Mouse (Mus musculus): ENCODE data around the gene Apbb1ip. TPM values are rescaled to one million over a fixed set of nuclear protein-coding genes. Genes with fewer than 3 reads are reported as not detected.
"Not testable (repeated sequence)": the region's sequence is repeated elsewhere in the genome, so short reads cannot be mapped to it uniquely, and the experiment has no call there.

Gene Apbb1ip
- total RNA-seq, 1 experiment from 2014 or later = 70.4 TPM

DNA sequence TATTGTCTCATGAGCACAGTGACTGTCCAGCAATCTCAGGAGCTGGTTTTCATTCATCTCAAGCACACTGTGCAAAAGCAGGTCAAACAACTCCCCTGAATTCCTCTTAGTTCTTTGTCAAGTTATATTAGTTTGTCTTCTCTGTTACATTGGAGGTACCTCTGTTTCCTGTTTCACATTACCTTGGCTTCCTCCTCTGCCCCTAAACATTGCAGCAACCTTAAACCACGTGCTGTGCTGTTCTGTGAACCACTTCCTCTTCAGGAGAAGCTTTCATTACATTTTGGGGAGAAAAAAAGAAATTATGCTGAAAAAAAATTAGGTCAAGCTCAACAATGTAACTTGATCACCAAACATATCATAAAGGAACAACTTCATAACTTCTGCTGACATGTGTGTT lies 33.4 kb downstream of the Apbb1ip start:
- peak; percentile 44 for ATAC-seq (replicated peaks; ENCODE audit: insufficient number of reproducible peaks, low FRiP score, low TSS enrichment, poor library complexity, severe bottlenecking)

- peak; percentile 81 for ATAC-seq (replicated peaks; ENCODE audit: insufficient number of reproducible peaks, low FRiP score, low TSS enrichment, poor library complexity, severe bottlenecking)
Observed at GRCm38 (mm10) chr2:22810851-22811250, 37.0 kb downstream of the Apbb1ip start.

- peak; percentile 66 for ATAC-seq (replicated peaks; ENCODE audit: insufficient number of reproducible peaks, low FRiP score, low TSS enrichment, poor library complexity, severe bottlenecking)
Observed at GRCm38 (mm10) chr2:22811466-22811865, 37.6 kb downstream of the Apbb1ip start.

DNA sequence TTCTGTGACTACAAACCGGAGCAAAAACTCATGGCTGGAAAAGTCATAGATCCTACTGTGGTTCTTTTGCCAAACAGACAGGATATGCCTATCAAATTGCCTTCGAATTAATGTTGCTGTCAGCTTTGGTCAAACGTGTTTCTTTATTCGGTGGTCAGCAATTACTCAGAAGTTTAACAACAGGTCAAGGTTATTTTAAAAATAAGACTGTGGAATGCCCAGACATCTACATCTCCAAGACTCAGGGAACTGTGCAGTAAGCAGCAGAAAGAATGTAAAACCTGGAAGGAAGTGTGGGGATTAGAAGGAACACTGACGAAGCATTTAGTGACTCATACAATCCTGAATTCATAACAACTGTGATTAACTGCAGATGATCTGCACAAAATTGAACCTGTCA lies 40.0 kb downstream of the Apbb1ip start:
- ATAC-seq (replicated peaks; ENCODE audit: insufficient number of reproducible peaks, low FRiP score, low TSS enrichment, poor library complexity, severe bottlenecking) = no peak

- no peak for ATAC-seq (replicated peaks; ENCODE audit: insufficient number of reproducible peaks, low FRiP score, low TSS enrichment, poor library complexity, severe bottlenecking)
Observed at GRCm38 (mm10) chr2:22815674-22816073, 41.8 kb downstream of the Apbb1ip start.

DNA sequence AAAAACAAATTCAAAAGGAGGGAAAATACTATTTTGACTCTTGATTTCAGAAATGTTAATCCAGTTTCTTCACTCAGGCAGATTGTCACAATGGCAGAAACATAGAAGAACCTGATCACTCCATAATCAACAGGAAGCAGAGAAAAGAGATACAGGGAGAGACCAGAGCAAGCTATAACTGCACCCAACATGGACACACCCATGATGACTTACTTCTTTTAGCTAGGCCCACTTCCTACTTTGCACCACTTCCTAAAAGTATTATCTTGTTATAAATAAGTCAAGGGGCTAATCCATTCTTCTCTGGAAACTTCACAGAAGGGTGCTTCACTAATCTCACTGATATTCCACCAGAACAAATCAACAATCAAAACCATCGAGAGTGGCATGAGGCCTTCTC lies 42.3 kb downstream of the Apbb1ip start:
- peak; percentile 77 for ATAC-seq (replicated peaks; ENCODE audit: insufficient number of reproducible peaks, low FRiP score, low TSS enrichment, poor library complexity, severe bottlenecking)

DNA sequence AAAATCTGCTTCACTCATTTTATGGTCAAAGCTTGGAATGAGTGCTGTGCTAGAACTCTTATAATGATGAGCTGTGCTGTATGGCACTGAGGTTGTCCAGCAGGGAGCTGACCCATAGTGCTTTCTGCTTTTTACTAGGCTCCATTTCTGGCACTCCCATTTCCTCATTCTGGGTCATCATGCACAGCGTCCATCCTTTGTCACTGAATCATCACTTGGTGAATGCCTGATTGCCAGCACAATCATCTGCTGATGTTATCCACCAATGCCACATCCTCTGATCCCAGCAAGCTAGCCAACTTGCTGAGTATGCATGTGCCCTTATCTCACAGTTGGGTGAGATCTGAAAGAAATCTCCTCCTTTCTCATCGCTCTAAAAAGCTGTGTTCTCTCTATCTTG lies 48.4 kb downstream of the Apbb1ip start:
- ATAC-seq (replicated peaks; ENCODE audit: insufficient number of reproducible peaks, low FRiP score, low TSS enrichment, poor library complexity, severe bottlenecking) = peak; percentile 91

DNA sequence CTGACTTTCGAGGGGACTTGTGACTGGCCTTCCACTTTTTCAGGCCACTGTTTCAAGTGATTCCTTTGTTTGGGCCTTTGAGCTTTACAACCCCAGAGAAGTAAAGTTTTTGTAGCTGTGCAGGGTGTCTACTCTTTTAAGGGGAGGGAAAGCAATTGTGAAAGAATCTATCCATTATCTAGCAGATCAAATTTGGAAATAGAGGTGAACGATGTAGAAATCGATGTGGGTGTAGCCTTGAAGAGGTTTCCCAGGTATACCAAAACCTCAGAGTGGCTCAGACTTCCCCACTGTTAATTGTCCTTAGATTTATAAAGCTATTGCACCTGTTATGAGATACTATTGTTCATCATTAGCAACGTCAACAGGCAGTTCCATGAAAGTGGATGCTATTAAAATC lies 71.6 kb downstream of the Apbb1ip start:
- ATAC-seq (replicated peaks; ENCODE audit: insufficient number of reproducible peaks, low FRiP score, low TSS enrichment, poor library complexity, severe bottlenecking) = no peak

DNA sequence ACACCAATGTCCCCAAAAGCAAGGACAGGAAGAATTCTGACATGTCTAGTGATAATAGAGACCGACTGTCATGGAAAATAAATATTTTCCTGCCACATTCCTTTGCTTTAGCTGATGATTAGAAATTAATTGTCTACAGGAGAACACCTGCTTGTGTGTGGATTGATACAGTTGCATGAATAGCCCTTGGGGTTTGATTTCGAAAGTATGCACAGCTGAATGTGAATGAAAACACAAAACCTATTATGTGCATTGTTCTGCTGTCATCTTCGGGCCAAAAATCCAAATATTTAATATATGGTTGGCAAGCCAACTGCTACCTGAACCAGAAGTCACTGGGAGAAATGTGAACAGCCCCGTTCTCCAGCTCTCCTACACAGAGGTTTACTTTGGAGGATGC lies 78.0 kb downstream of the Apbb1ip start:
- no peak for ATAC-seq (replicated peaks; ENCODE audit: insufficient number of reproducible peaks, low FRiP score, low TSS enrichment, poor library complexity, severe bottlenecking)

- no peak for ATAC-seq (replicated peaks; ENCODE audit: insufficient number of reproducible peaks, low FRiP score, low TSS enrichment, poor library complexity, severe bottlenecking)
Observed at GRCm38 (mm10) chr2:22857501-22857900, 83.6 kb downstream of the Apbb1ip start.

GRCm38 (mm10) chr2:22862194-22862593 lies 88.3 kb downstream of the Apbb1ip start:
- no peak for ATAC-seq (replicated peaks; ENCODE audit: insufficient number of reproducible peaks, low FRiP score, low TSS enrichment, poor library complexity, severe bottlenecking)

GRCm38 (mm10) chr2:22864394-22865037 lies 90.6 kb downstream of the Apbb1ip start:
- ATAC-seq (replicated peaks; ENCODE audit: insufficient number of reproducible peaks, low FRiP score, low TSS enrichment, poor library complexity, severe bottlenecking) = peak; percentile 96

DNA sequence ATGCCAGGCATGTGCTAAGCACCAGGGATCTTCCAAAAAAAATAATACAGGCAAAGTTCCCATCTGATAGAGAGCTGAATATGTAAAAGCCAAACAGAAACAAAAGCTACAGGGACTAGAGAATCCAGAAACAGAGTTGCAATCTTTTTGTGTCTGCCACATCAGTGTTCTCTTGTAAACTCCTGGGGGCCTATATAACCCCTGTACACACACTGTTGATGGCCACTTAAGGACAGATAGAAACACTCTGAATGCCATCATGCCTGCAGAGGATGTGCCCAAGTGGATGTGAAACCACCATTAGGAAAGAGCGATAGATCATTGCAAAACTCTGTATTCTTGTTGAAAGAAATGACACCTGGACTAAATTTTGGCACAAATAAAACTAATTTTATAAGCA lies 91.9 kb downstream of the Apbb1ip start:
- ATAC-seq (replicated peaks; ENCODE audit: insufficient number of reproducible peaks, low FRiP score, low TSS enrichment, poor library complexity, severe bottlenecking) = no peak

GRCm38 (mm10) chr2:22866894-22867424 lies 93.1 kb downstream of the Apbb1ip start:
- ATAC-seq (replicated peaks; ENCODE audit: insufficient number of reproducible peaks, low FRiP score, low TSS enrichment, poor library complexity, severe bottlenecking) = no peak

DNA sequence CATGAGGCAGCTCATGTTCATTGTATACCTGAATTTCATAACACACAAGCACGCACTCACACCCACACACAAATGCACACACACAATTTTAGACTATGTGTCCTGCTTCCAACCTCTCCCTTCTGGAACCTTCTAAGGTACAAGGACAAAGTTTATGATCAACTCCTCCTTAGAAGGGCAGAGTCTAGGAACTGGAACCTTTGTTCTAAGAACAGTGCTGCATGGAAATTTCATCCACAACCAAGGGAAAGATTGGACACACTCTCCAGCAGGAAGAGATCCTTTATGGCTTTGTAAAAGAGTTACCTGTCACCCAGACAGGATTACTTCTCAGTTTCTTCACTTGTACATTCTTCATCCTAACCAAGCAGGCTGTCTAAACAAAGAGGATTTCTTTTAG lies 99.3 kb downstream of the Apbb1ip start:
- ATAC-seq (replicated peaks; ENCODE audit: insufficient number of reproducible peaks, low FRiP score, low TSS enrichment, poor library complexity, severe bottlenecking) = no peak

DNA sequence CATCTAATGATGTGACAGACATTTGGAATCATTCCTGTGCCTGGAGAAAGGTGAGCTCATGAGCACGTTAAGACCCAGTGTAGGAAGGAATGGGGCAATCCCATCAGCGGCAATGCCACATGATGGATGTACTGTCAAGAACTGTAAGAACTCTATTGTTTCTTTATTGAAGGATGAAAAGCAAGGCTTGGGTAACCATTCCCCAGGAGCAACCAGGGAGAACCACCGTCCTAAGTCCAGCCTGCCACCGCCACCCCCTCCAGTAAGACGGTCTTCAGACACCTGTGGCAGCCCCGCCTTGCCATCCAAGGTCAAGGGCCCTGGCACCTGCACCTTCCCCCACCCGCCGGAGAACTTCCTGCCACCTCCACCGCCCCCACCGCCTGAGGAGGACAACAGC lies 100.7 kb downstream of the Apbb1ip start:
- ATAC-seq (replicated peaks; ENCODE audit: insufficient number of reproducible peaks, low FRiP score, low TSS enrichment, poor library complexity, severe bottlenecking) = no peak

- no peak for ATAC-seq (replicated peaks; ENCODE audit: insufficient number of reproducible peaks, low FRiP score, low TSS enrichment, poor library complexity, severe bottlenecking)
Observed at GRCm38 (mm10) chr2:22876614-22877013, 102.7 kb downstream of the Apbb1ip start.

DNA sequence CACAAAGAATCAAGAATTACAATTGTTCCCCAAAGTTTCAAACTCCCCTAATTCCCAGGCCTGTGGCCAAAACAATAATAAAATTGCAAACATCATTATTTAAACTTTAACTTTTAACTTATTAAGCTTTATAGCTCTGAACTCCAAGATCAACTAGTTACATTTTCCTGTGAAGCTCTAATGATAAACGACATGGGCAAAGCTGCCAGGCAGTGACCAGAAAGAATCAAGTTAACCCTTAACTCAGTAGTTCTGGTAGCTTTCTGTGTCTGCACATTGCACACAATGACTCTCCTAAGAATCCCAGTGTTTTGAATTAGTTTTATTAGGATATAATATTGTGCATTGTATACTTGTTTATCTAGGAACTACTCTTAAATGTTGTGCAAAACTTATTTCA lies 104.9 kb downstream of the Apbb1ip start:
- no peak for ATAC-seq (replicated peaks; ENCODE audit: insufficient number of reproducible peaks, low FRiP score, low TSS enrichment, poor library complexity, severe bottlenecking)

- not testable (repeated sequence) for ATAC-seq (replicated peaks; ENCODE audit: insufficient number of reproducible peaks, low FRiP score, low TSS enrichment, poor library complexity, severe bottlenecking)
Observed at GRCm38 (mm10) chr2:22880726-22881125, 106.8 kb downstream of the Apbb1ip start.

GRCm38 (mm10) chr2:22894932-22895281 lies 121.0 kb downstream of the Apbb1ip start:
- ATAC-seq (replicated peaks; ENCODE audit: insufficient number of reproducible peaks, low FRiP score, low TSS enrichment, poor library complexity, severe bottlenecking) = no peak
